Mouse (Mus musculus): ENCODE data around the gene Tmem170b.
"Not testable (repeated sequence)": the region's sequence is repeated elsewhere in the genome, so short reads cannot be mapped to it uniquely, and the experiment has no call there.

Tmem170b gene

DNA sequence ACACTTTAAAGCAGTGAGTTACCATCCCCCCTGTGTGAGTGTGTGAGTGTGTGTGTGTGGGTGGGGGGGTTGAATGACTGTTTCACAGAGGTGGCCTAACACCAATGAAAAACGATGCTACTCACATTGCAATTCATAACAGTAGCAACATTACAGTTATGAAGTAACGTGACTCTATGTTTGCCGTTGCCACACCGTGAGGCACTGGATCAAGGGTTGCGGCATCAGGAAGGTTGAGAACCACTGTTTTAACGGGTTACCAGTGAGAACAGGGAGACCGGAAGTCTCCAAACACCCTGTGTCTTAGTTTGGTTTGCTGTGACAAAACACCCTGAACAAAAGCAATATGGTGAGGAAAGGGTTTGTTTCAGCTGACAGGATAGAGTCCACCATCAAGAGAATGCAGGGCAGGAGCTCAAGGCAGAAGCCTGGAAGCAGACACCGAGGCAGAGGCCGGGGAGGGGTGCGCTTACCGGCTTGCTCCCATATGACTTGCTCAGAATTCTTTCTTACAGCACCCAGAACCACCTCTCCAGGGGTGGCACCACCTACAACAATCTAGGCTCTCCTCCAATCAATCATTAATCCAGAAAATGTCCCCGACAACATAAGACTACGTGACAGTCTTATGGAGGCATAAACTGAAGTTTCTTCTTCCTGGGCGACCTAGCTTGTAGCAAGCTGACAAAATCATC lies 57.9 kb downstream of the Tmem170b start:
- in situ Hi-C loops (cut with MboI, MseI) = no loop called here

DNA sequence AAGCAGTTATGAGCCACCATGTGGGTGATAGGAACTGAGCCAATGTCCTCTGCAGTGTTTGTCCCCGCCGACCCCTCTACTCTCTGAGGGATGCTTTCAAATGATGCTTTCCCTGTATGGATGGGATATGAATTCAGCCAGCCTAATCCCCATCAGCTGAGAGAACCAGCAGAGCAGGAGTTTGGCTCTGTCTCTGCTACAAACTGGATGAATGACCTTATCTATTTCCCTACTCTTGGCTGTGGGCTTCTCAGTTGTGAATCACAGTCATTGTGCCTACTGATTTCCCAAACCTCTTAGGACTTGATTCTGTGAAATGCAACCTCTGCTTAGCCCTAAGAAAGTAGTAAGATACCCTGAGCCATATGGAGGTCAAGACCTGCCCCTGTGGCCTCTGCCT lies 64.2 kb downstream of the Tmem170b start:
- in situ Hi-C loops (cut with MboI, MseI) = no loop called here

GRCm38 (mm10) chr13:41670386-41671130 lies 64.9 kb downstream of the Tmem170b start:
- in situ Hi-C loops (cut with MboI, MseI) = no loop called here

- in situ Hi-C loops (cut with MboI, MseI) = no loop called here
Measured at GRCm38 (mm10) chr13:41671136-41671705, 65.5 kb downstream of the Tmem170b start.

- in situ Hi-C loops (cut with MboI, MseI) = not testable (repeated sequence)
Measured at GRCm38 (mm10) chr13:41672904-41673303, 67.2 kb downstream of the Tmem170b start.

GRCm38 (mm10) chr13:41673541-41673940 lies 67.8 kb downstream of the Tmem170b start:
- in situ Hi-C loops (cut with MboI, MseI) = no loop called here

DNA sequence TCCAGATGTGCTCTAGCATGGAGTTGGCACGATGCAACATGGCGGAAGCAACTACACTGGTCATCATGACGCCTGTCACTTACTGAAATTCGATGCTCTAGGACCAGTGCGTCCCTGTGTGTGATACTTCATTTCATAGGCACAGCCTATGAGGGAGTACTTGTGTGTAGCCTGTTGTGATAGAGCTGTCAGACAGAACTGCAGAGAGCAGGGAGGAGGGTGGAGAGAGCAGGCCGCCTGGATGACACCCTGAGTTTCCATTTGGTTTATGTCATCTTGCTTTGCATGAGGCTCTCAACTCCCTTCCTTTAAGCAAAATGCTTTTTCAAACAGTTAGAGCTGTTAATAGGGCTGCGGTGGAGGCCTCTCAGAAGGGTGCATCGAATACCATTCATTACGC lies 68.9 kb downstream of the Tmem170b start:
- in situ Hi-C loops (cut with MboI, MseI) = not testable (repeated sequence)

GRCm38 (mm10) chr13:41675498-41675897 lies 69.8 kb downstream of the Tmem170b start:
- in situ Hi-C loops (cut with MboI, MseI) = no loop called here

- in situ Hi-C loops (cut with MboI, MseI) = no loop called here
Measured at GRCm38 (mm10) chr13:41675966-41676835, 70.5 kb downstream of the Tmem170b start.

- in situ Hi-C loops (cut with MboI, MseI) = no loop called here
Measured at GRCm38 (mm10) chr13:41676836-41677186, 71.1 kb downstream of the Tmem170b start.

DNA sequence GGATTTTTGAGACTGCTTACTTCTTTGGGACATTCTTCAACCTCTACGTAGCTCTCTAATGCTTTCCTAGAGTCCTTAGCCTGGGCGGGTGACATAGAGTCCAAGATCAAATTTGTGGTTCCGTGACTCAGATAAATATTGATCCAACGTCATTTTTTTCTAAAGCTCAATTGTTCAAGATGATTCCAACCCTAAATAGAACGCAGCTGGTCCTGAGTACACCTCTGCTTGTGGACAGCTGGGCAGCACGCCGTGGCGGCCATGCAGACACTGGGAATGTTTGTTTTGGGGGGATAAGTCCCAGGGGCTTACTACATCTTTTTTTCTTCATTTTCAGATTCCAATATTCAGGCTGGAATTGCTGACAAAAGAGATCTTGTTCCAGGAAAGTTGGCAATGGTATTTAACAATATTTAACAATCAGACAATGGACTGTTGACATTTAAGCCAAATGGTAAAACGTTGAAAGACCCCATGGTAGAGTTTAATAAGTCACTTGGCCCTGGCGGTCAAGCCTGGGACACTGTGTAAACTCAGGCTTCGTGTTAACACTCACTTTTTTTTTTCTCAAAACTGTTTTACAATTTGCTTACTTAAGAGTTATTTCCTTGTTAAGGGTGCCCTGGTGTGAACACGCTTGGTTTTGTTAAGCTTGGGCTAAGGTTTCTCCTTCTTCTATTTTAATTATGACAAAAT lies 75.3 kb downstream of the Tmem170b start:
- in situ Hi-C loops (cut with MboI, MseI) = no loop called here

GRCm38 (mm10) chr13:41682341-41683119 lies 76.8 kb downstream of the Tmem170b start:
- in situ Hi-C loops (cut with MboI, MseI) = no loop called here

GRCm38 (mm10) chr13:41683356-41684012 lies 77.8 kb downstream of the Tmem170b start:
- in situ Hi-C loops (cut with MboI, MseI) = no loop called here

DNA sequence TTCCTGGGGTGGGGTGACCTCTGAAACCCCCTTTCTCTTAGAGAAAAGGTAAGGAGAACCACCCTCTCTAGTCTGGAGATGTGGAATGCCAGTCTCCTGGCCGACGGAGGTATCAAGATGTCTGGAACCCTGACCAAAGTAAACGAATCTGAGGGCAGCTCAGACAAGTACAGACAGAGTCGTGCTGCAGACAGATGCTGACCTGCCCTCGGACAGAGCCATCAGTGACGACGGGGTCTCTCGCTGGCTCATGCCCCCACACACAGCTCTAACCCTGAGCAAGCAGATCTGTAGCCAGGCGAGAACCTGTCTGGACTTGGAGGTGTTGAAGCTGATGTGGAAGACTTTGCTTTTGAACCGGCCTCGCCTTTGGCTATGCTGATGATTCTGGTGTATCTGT lies 79.8 kb downstream of the Tmem170b start:
- in situ Hi-C loops (cut with MboI, MseI) = no loop called here

DNA sequence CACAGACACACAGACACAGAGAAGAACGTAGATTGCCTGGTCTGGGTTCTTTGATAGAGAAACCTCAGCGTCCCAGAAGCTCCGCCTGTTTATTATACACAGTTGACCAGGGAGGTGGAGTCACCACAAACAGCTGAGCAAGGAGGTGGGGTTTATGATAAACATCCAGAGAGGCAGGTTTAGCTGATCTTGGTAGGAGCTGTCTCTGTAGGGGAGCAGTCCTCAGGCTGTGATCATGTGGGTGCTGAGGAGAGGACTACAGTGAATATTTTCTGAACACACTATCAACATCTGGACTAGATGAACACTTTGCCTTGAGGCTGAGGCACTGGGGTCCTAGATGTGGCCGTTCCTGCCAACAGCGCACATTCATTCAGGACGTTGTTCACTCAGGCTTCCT lies 83.3 kb downstream of the Tmem170b start:
- in situ Hi-C loops (cut with MboI, MseI) = no loop called here

GRCm38 (mm10) chr13:41689598-41690045 lies 83.9 kb downstream of the Tmem170b start:
- in situ Hi-C loops (cut with MboI, MseI) = no loop called here

Measured in regulatory T cell (primary cell).